Mouse (Mus musculus) kidney, embryonic 16.5 days (tissue): Measurements from ENCODE around the gene Chrna9. TPM values are rescaled to one million over a fixed set of nuclear protein-coding genes. Genes with fewer than 3 reads are reported as not detected.

Experiments used
- ATAC-seq: fragments of 200-750 bp; cut with Nextera tagmentation; 2 replicates; pipeline ENCODE4 v1.8.0; 2017; ENCODE audit warnings: moderate TSS enrichment; ENCODE audit not compliant: low FRiP score, low TSS enrichment
- H3K27ac ChIP-seq: fragments of 300-500 bp; sonication (generic); 2 replicates; pipeline ENCODE4 v1.5.1; 2014; ENCODE audit warnings: low read length
- H3K27me3 ChIP-seq: fragments of 300-500 bp; sonication (generic); 2 replicates; pipeline ENCODE4 v1.6.1; 2014; ENCODE audit warnings: low read length, control low read depth, mixed read lengths; ENCODE audit not compliant: insufficient read depth
- H3K36me3 ChIP-seq: fragments of 300-500 bp; sonication (generic); 2 replicates; pipeline ENCODE4 v1.6.1; 2014; ENCODE audit warnings: low read length, control low read depth, mixed read lengths; ENCODE audit not compliant: insufficient read depth
- H3K4me1 ChIP-seq: fragments of 300-500 bp; sonication (generic); 2 replicates; pipeline ENCODE4 v1.6.1; 2014; ENCODE audit warnings: low read length, control low read depth, mixed read lengths; ENCODE audit not compliant: insufficient read depth
- H3K4me2 ChIP-seq: fragments of 300-500 bp; sonication (generic); replicated peaks from 2 replicates; pipeline ENCODE4 v1.6.1; 2014; ENCODE audit warnings: low read depth, low read length
- H3K4me3 ChIP-seq: fragments of 300-500 bp; sonication (generic); 2 replicates; pipeline ENCODE4 v1.5.1; 2014; ENCODE audit warnings: mild to moderate bottlenecking, low read length
- H3K9ac ChIP-seq: fragments of 300-500 bp; sonication (generic); replicated peaks from 2 replicates; pipeline ENCODE4 v1.6.1; 2014; ENCODE audit warnings: low read length
- H3K9me3 ChIP-seq: fragments of 300-500 bp; sonication (generic); 2 replicates; pipeline ENCODE4 v1.6.1; 2016; ENCODE audit warnings: low read length, control low read depth
- WGBS: fragments of 180-500 bp; shearing (Covaris S2); extraction: QIAGEN DNeasy Blood & Tissue Kit; methylation state at CpG from one replicate; pipeline ENCODE4 v1.1.7; 2014; 5-methylcytosine and 5-hydroxymethylcytosine counted together
- polyA plus RNA-seq: library from polyadenylated mRNA; unstranded; fragments of >200 nt; fragmentation: Nextera tagmentation; extraction: Ambion mirVana; gene quantifications from 2 replicates; pipeline ENCODE4 v1.2.1, GENCODE M21; 2015

Gene Chrna9
- 0.30 and 0.31 TPM in 2 replicates for polyA plus RNA-seq

DNA sequence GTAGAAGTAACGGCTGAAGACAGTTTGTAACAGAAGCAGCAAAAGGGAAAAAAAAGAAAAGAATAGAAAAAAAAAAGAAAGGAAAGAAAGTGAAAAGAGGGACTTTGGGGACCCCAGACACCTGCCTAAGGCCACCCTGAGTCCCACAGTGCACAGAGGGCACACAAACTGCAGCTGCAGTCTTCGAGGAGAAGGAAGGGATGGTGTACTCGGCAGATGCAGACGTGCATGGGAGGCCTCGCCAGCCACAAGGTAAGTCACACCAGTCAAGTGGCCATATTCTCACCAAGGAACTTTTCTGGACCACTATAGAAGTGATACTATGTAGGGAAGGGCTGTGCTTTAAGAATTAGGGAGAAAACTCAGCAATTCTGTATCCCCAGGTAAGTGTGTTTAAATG is at the start of gene Chrna9:
Chrna9 (plus strand) TSS at position 139 of the 400 bp plus-strand sequence.
- no peaks in the 10 kb centered on the region for H3K9me3 ChIP-seq
- no peak within 1 kb of the TSS for H3K4me2 ChIP-seq
- 83% methylated on average over 5 of the region's 5 CpGs for WGBS
- no peak within 1 kb of the TSS for H3K9ac ChIP-seq
- H3K4me1 ChIP-seq, result no peaks in the 10 kb centered on the region
- H3K27ac ChIP-seq, result no peak within 1 kb of the TSS
- H3K4me3 ChIP-seq, result no peak within 1 kb of the TSS
- no peaks in the 10 kb centered on the region for H3K27me3 ChIP-seq
- no peaks in the 10 kb centered on the region for H3K36me3 ChIP-seq
- no peak for ATAC-seq

DNA sequence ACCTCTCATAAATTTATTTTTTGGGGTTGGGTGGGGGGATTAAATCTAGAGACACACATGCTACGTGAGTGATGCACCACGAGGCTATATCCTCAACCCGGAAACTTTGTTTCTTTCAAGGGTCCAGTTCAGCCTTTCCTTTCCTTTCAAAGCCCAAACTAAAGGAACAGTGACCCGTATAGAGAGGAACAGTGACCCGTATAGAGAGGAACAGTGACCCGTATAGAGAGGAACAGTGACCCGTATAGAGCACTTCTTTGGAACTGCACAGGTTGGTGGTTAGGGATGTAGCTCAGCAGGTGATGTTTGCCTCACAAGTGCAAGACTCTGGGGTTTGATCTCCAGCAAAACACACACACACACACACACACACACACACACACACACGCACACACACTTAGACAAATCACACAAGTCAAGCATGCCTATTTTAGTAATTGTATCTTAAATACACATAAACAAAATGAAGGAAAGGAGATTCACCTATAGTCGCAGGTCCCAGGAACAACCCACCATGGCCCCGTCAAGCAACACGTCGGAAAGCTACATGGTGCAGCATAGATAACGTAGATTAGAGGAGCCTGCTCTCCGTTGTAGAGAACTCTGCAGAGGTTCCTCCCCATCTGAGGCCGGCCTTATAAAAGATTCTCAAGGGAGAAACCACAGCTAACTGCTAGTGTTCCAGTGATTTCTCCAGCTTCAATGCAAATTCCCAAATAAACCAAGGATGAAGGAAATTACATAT is 48.9 kb upstream of the Chrna9 start:
- H3K36me3 ChIP-seq, result no peaks in the 10 kb centered on the region
- no peaks in the 10 kb centered on the region for H3K9me3 ChIP-seq
- ATAC-seq, result 0 out of 2 replicates have a peak, but pooled peaks have one; percentile 47
- 46% methylated on average over 15 of the region's 15 CpGs for WGBS
- H3K4me2 ChIP-seq, result no peak overlapping the region
- no peak overlapping the region for H3K27ac ChIP-seq
- no peak overlapping the region for H3K4me3 ChIP-seq
- no peaks in the 10 kb centered on the region for H3K27me3 ChIP-seq
- H3K4me1 ChIP-seq, result no peaks in the 10 kb centered on the region
- no peak overlapping the region for H3K9ac ChIP-seq

DNA sequence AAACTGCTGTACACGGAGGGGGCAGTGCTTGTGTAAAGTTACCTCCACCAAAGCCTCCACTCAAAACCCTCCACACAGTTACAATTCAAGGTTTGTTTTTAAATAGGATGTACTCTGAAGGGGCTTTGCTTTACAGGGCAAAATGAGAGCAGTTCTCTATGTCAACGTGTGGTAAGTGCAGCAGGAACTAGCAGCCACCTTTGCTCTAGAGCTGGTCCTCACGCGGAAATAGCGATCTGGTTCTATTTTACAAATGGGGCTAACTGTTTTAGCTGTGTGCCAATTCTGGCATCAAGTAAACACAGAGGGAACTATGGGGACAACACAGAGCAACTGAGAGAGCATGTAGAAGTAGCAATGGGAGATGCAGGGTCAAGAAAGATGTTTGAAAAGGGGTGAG is 46.6 kb upstream of the Chrna9 start:
- no peaks in the 10 kb centered on the region for H3K4me1 ChIP-seq
- no peaks in the 10 kb centered on the region for H3K36me3 ChIP-seq
- H3K9me3 ChIP-seq, result no peaks in the 10 kb centered on the region
- no peak overlapping the region for H3K4me3 ChIP-seq
- whole genome bisulfite sequencing, result 91% methylated on average over 5 of the region's 5 CpGs
- H3K27ac ChIP-seq, result no peak overlapping the region
- no peak overlapping the region for H3K4me2 ChIP-seq
- H3K27me3 ChIP-seq, result no peaks in the 10 kb centered on the region
- no peak overlapping the region for H3K9ac ChIP-seq
- no peak for ATAC-seq

DNA sequence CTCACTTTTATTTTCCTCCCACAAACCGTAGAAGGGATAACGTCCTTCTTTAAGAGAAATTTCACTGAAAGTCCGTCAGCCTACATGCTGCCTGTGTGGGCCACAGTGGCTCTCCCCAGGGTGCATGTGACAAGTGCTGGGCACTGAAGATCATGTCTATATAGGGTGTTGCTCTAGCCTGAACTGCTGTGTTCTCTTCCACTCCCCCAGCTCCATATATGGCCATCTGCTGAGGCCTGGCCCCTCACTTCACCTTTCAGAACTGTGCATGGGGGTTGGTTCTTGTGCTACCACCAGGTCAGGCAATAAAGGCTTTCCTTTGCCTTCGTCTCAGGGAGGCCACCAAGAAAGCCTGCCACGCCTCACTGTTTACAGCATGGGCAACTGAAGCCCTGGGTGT is 45.7 kb upstream of the Chrna9 start:
- H3K27ac ChIP-seq, result no peak overlapping the region

DNA sequence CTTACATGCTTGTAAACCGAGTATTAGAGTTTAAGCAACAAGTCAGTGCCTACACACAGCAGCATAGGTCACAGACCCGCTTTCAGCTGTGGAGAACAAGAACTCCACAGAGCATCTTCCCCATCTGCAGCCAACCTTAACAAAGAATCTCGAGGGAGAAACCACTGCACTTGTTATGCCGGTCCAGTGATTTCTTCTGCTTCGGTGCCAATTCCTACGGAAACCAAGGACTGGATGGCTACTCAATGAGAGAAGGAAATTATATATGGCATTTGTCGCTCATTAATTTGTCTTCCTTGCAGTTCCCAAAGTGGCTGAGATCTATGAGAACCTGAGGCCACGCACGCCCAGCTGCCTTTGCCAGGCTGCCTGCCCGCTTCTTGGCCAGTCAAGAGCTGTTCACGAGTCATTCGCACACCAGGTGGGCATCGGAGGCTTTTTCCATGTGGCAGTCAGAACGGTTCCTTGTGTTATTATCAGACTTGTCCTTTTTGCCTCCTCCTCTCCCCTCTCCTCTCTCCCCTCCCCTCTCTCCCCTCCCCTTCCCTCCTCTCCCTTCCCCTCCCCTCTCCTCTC is 43.4 kb upstream of the Chrna9 start:
- Histone ChIP-seq H3K9ac (no peak overlapping the region), H3K4me2 (no peak overlapping the region), H3K27ac (no peak overlapping the region), H3K27me3 (no peaks in the 10 kb centered on the region), H3K9me3 (no peaks in the 10 kb centered on the region), H3K4me3 (no peak overlapping the region), H3K36me3 (no peaks in the 10 kb centered on the region), H3K4me1 (no peaks in the 10 kb centered on the region)
- 63% methylated on average over 14 of the region's 14 CpGs for WGBS
- no peak for ATAC-seq

More for the DNA sequence above, 45.7 kb upstream of the Chrna9 start:
- H3K27me3 ChIP-seq, result no peaks in the 10 kb centered on the region
- no peak overlapping the region for H3K9ac ChIP-seq
- H3K4me1 ChIP-seq, result no peaks in the 10 kb centered on the region
- no peak overlapping the region for H3K4me3 ChIP-seq
- ATAC-seq, result 0 out of 2 replicates have a peak, but pooled peaks have one; percentile 27
- H3K9me3 ChIP-seq, result no peaks in the 10 kb centered on the region
- H3K36me3 ChIP-seq, result no peaks in the 10 kb centered on the region
- WGBS, result 50% methylated on average over 5 of the region's 5 CpGs
- no peak overlapping the region for H3K4me2 ChIP-seq

DNA sequence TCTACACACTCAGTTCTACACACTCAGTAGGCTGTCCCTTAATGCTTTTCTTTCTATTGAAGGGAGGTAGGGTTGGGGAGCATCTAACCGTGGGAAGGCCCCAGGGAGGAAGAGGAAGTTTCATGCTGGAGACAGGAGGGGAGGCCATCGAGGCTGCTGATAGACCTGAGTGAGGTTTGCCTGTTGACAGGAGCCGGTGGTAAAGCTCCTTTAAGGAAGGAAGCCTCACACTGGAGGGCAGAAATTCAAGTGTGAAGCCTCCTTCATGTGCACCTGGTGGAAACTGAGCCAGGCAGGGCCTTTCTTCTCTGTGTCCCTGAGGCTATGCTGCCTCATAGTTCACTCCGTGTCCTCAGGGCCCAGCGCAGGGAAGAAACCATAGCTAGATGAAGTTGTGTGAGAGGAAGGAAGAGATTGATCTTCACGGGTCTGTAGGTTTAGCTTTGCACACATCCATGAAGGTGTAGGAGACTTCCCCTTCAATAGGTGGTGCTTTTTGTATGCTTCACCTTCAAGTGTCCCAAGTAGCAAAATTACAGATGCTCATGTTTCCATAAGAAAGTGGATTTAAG is 39.5 kb upstream of the Chrna9 start:
- Histone ChIP-seq H3K9ac (no peak overlapping the region), H3K4me3 (no peak overlapping the region), H3K9me3 (no peaks in the 10 kb centered on the region), H3K4me2 (no peak overlapping the region), H3K36me3 (no peaks in the 10 kb centered on the region), H3K27me3 (no peaks in the 10 kb centered on the region), H3K4me1 (no peaks in the 10 kb centered on the region), H3K27ac (no peak overlapping the region)
- no peak for ATAC-seq
- 66% methylated on average over 6 of the region's 6 CpGs for WGBS

DNA sequence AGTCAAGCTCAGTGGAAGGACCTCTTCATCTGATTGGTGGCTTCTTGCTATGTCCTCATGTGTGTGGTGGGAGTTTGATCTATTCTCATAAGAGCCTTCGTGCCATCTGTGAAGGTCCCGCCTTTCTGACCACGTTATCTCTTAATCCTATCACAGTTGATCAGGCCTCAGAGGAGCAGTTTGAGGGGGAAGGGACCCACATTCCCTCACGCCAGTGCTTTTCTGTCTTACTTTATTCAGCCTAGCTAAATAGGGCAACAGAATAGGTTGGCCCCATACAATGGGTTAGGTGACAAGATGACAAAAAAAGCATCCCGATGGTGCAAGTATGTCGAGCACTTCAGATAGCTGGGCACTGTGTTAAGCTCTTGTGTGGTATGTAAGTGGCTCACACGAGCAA is 39.0 kb upstream of the Chrna9 start:
- no peak overlapping the region for H3K4me3 ChIP-seq
- no peaks in the 10 kb centered on the region for H3K4me1 ChIP-seq
- H3K9ac ChIP-seq, result no peak overlapping the region
- 87% methylated on average over 7 of the region's 7 CpGs for WGBS
- no peaks in the 10 kb centered on the region for H3K36me3 ChIP-seq
- no peaks in the 10 kb centered on the region for H3K9me3 ChIP-seq
- no peak overlapping the region for H3K27ac ChIP-seq
- H3K27me3 ChIP-seq, result no peaks in the 10 kb centered on the region
- no peak for ATAC-seq
- H3K4me2 ChIP-seq, result no peak overlapping the region

DNA sequence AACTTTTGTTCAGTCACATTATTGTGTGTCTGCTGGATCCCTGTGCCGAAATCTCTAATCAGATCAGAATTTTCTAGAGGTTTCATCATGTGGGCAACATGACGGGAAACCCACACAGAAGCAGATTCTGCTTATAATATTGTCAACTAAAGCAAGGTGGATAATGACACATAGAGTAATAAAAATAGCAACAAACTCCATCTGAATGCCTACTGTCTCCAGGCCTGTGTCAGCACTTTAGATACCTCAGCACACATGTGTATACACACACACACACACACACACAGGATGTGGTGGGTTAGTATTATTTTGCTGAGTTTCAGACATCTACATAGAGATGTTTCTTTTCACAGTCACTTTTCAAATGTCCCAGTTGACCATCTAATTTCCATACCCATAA is 37.0 kb upstream of the Chrna9 start:
- no peaks in the 10 kb centered on the region for H3K4me1 ChIP-seq
- no peak overlapping the region for H3K9ac ChIP-seq
- no peak overlapping the region for H3K4me2 ChIP-seq
- H3K27me3 ChIP-seq, result no peaks in the 10 kb centered on the region
- H3K9me3 ChIP-seq, result peaks cover 1% of the 10 kb centered on the region; the same call in 1 of the 2 replicates
- WGBS, result 91% methylated on average over 2 of the region's 2 CpGs
- no peaks in the 10 kb centered on the region for H3K36me3 ChIP-seq
- no peak for ATAC-seq
- no peak overlapping the region for H3K4me3 ChIP-seq
- no peak overlapping the region for H3K27ac ChIP-seq

DNA sequence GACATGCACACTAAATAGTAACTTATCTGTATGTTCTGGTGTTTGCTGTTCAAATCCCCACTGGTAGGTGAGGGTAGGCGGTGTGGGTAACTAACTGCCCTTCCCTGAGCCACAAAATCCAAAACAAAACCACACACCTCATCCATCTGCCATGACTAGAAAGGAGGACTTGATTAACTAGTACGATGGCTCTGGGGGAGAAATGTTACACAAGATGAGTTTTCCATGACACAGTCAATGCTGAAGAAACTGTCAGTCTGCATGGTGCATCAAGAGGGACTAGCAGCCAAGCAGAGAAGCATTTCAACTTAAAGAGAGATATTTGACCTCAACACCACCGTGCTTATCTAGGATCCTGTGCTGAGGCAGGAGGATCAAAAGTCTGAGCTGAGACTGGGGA is 36.0 kb upstream of the Chrna9 start:
- no peak for ATAC-seq
- no peaks in the 10 kb centered on the region for H3K36me3 ChIP-seq
- H3K27me3 ChIP-seq, result no peaks in the 10 kb centered on the region
- WGBS, result 80% methylated on average over 3 of the region's 3 CpGs
- H3K9me3 ChIP-seq, result peaks cover 11% of the 10 kb centered on the region
- no peaks in the 10 kb centered on the region for H3K4me1 ChIP-seq
- no peak overlapping the region for H3K4me2 ChIP-seq
- no peak overlapping the region for H3K4me3 ChIP-seq
- no peak overlapping the region for H3K9ac ChIP-seq
- no peak overlapping the region for H3K27ac ChIP-seq

DNA sequence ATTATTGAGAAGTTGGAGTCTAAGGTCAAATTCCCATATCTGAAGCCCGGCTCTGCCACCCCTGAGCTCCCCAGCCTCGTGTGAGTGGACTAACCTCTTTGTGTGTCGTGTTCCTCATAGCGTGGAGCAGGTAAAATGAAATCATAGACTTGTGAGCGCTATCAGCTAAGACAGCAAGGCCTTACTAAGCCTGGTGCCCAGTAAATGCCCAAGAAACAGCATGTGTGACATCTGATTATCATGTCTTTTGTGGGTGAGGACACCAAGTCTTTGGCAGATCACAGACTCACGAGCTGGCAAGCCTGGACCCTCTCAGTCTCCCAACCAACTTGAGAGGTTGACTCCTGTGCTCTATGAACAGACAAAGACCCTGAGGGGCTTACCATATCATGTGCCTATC is 34.6 kb upstream of the Chrna9 start:
- WGBS, result 89% methylated on average over 6 of the region's 6 CpGs
- Histone ChIP-seq H3K4me2 (no peak overlapping the region), H3K36me3 (no peaks in the 10 kb centered on the region), H3K4me1 (no peaks in the 10 kb centered on the region), H3K27ac (no peak overlapping the region), H3K4me3 (no peak overlapping the region), H3K9me3 (peaks cover 25% of the 10 kb centered on the region), H3K27me3 (no peaks in the 10 kb centered on the region), H3K9ac (no peak overlapping the region)
- no peak for ATAC-seq
